ENCODE assay signal across 14 mouse cellular contexts in the genomic region with DNA sequence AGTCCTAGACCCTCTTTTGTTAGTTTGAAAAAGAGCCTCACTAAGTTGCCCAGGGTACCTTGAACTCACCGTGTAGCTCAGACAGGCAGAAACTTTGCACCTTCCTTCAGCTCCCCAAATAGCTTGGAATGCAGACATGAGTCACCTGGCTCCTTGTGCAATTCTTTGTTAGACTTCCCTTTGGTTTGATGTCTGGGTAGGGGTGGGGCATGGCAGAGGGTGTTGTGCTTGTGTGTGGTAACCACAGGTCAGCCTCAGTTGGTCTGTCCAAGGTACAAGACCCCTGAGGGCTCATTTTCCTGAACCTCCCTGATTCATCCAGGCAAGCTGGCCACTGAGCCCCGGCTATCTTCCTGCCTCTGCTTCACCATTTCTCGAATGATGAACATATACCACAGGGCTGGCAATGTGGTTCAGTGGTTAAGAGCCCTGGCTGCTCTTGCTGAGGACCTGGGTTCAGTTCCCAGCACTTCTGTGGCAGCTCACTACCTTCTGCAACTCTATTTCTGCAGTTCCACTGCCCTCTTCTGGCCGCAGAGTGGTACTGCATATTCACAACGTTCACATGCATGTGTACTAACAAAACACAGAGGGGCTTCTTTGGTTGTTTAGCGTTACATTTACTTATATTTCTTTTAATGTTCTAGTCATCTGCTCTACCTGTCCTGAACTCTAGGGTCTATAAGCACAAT. TPM values are rescaled to one million over a fixed set of nuclear protein-coding genes. Genes with fewer than 3 reads are reported as not detected.
DNase-seq lines count a peak whose midpoint lies in the region; ATAC-seq and TF ChIP-seq lines count a peak whose summit lies in the region.
"Had no signal": no experiment of that assay in that cellular context is flagged by ENCODE, and none has a peak within 500 bp of the region (broad histone marks: within the 10 kb centered on the region; RNA-seq: fewer than 3 reads in every experiment).

No protein-coding gene starts in this region.

- 0 out of 2 replicates have a peak, but pooled peaks cover 4% of the 10 kb centered on the region for H3K9me3 ChIP-seq in forebrain, postnatal 0 days (ENCODE audit: low read length)
- H3K9me3 ChIP-seq in forebrain, embryonic 16.5 days (ENCODE audit: control insufficient read depth, low read length): no peaks in the 10 kb centered on the region; the same call in 1 of the 2 replicates
- no peaks in the 10 kb centered on the region for H3K9me3 ChIP-seq in lung, postnatal 0 days (ENCODE audit: low read length)
- H3K9me3 ChIP-seq in stomach, postnatal 0 days (ENCODE audit: control insufficient read depth, low read length): no peaks in the 10 kb centered on the region
- H3K9me3 ChIP-seq: hindbrain, embryonic 15.5 days had no signal

- TF ChIP-seq POLR2A in lung, adult 2 months (IDR thresholded peaks at IDR 0.05; ENCODE audit: borderline replicate concordance, extremely low read depth, low read depth, low read length): no peak

- no peak overlapping the region for H3K4me2 ChIP-seq in forebrain, postnatal 0 days (ENCODE audit: low read depth)
- H3K4me2 ChIP-seq in forebrain, embryonic 16.5 days (ENCODE audit: low read length): no peak overlapping the region
- H3K4me2 ChIP-seq in lung, postnatal 0 days (replicated peaks; ENCODE audit: low read depth, low read length): no peak overlapping the region
- no peak overlapping the region for H3K4me2 ChIP-seq in stomach, postnatal 0 days (replicated peaks; ENCODE audit: low read depth)
- H3K4me2 ChIP-seq: hindbrain, embryonic 15.5 days; midbrain, embryonic 11.5 days; neural tube, embryonic 15.5 days had no signal

- peak; percentile 45 for TF ChIP-seq CTCF in forebrain, postnatal 0 days (IDR thresholded peaks at IDR 0.05; ENCODE audit: low read depth)
- peak; percentile 47 for TF ChIP-seq CTCF in lung, postnatal 0 days (IDR thresholded peaks at IDR 0.05)
- TF ChIP-seq CTCF in lung, adult 2 months (IDR thresholded peaks at IDR 0.05; ENCODE audit: insufficient read depth, low read length): no peak
- peak; percentile 60 for TF ChIP-seq CTCF in stomach, postnatal 0 days (IDR thresholded peaks at IDR 0.05; ENCODE audit: low read depth)

- H3K9ac ChIP-seq in forebrain, postnatal 0 days: no peak overlapping the region
- no peak overlapping the region for H3K9ac ChIP-seq in forebrain, embryonic 16.5 days (replicated peaks; ENCODE audit: low read depth, low read length)
- H3K9ac ChIP-seq in lung, postnatal 0 days (replicated peaks; ENCODE audit: low read depth): no peak overlapping the region
- H3K9ac ChIP-seq in stomach, postnatal 0 days (ENCODE audit: low read length): no peak overlapping the region
- H3K9ac ChIP-seq: hindbrain, embryonic 15.5 days; neural tube, embryonic 15.5 days had no signal

- TF ChIP-seq EP300 in lung, postnatal 0 days (IDR thresholded peaks at IDR 0.05): no peak
- TF ChIP-seq EP300 in stomach, postnatal 0 days (optimal IDR thresholded peaks at IDR 0.05): no peak

- H3K27ac ChIP-seq in forebrain, postnatal 0 days (ENCODE audit: low read depth, low read length): no peak overlapping the region
- no peak overlapping the region for H3K27ac ChIP-seq in forebrain, embryonic 16.5 days (ENCODE audit: low read length)
- no peak overlapping the region for H3K27ac ChIP-seq in lung, postnatal 0 days (ENCODE audit: low read length)
- H3K27ac ChIP-seq in stomach, postnatal 0 days (replicated peaks): no peak overlapping the region
- H3K27ac ChIP-seq: hindbrain, embryonic 15.5 days; neural tube, embryonic 15.5 days had no signal

- H3K4me3 ChIP-seq in forebrain, postnatal 0 days (ENCODE audit: low read depth, low read length): no peak overlapping the region
- no peak overlapping the region for H3K4me3 ChIP-seq in forebrain, embryonic 16.5 days (replicated peaks; ENCODE audit: low read length)
- no peak overlapping the region for H3K4me3 ChIP-seq in lung, postnatal 0 days (ENCODE audit: low read depth, low read length)
- no peak overlapping the region for H3K4me3 ChIP-seq in lung, adult 2 months (replicated peaks; ENCODE audit: extremely low read depth, low read depth, low read length)
- H3K4me3 ChIP-seq in stomach, postnatal 0 days (ENCODE audit: low read depth, low read length): no peak overlapping the region
- H3K4me3 ChIP-seq: hindbrain, embryonic 15.5 days; neural tube, embryonic 15.5 days had no signal

- no peaks in the 10 kb centered on the region for H3K36me3 ChIP-seq in forebrain, postnatal 0 days (ENCODE audit: insufficient read depth)
- H3K36me3 ChIP-seq in forebrain, embryonic 16.5 days (ENCODE audit: control insufficient read depth, insufficient read depth): no peaks in the 10 kb centered on the region
- no peaks in the 10 kb centered on the region for H3K36me3 ChIP-seq in lung, postnatal 0 days (ENCODE audit: insufficient read depth, low read length)
- no peaks in the 10 kb centered on the region for H3K36me3 ChIP-seq in stomach, postnatal 0 days (ENCODE audit: control insufficient read depth, insufficient read depth, low read length)
- H3K36me3 ChIP-seq: G1E; hindbrain, embryonic 15.5 days; neural tube, embryonic 15.5 days had no signal

- ATAC-seq in forebrain, postnatal 0 days: no peak
- ATAC-seq in forebrain, embryonic 16.5 days: no peak
- no peak for ATAC-seq in lung, postnatal 0 days
- no peak for ATAC-seq in stomach, postnatal 0 days (ENCODE audit: low FRiP score, low TSS enrichment)

- no peaks in the 10 kb centered on the region for H3K4me1 ChIP-seq in forebrain, postnatal 0 days (ENCODE audit: insufficient read depth)
- H3K4me1 ChIP-seq in forebrain, embryonic 16.5 days (replicated peaks; ENCODE audit: control insufficient read depth, insufficient read depth, low read length): no peaks in the 10 kb centered on the region
- no peaks in the 10 kb centered on the region for H3K4me1 ChIP-seq in lung, postnatal 0 days (ENCODE audit: insufficient read depth, low read depth, low read length)
- H3K4me1 ChIP-seq in lung, adult 2 months (ENCODE audit: control insufficient read depth, insufficient read depth, low read length): no peaks in the 10 kb centered on the region
- no peaks in the 10 kb centered on the region for H3K4me1 ChIP-seq in stomach, postnatal 0 days (replicated peaks; ENCODE audit: control insufficient read depth, insufficient read depth)
- H3K4me1 ChIP-seq: hindbrain, embryonic 15.5 days; neural tube, embryonic 15.5 days had no signal

- no peak for DNase-seq in forebrain, postnatal 0 days
- no peak for DNase-seq in lung, postnatal 0 days (ENCODE audit: low spot score)
- no peak for DNase-seq in lung, adult 2 months
- peak; percentile 54 for DNase-seq in ZHBTc4 (ENCODE audit: low read depth, low spot score)
- DNase-seq in stomach, postnatal 0 days (ENCODE audit: low spot score): no peak
- DNase-seq in kidney, postnatal 14 days: no peak
- DNase-seq in thymus, postnatal 10 days (ENCODE audit: low spot score in 2 of 2): no peak
- DNase-seq: lung, adult 18-20 months had no signal

- no peaks in the 10 kb centered on the region for H3K27me3 ChIP-seq in forebrain, postnatal 0 days (ENCODE audit: insufficient read depth, low read length)
- H3K27me3 ChIP-seq in forebrain, embryonic 16.5 days (replicated peaks; ENCODE audit: control insufficient read depth, insufficient read depth, low read length): no peaks in the 10 kb centered on the region
- no peaks in the 10 kb centered on the region for H3K27me3 ChIP-seq in lung, postnatal 0 days (replicated peaks; ENCODE audit: insufficient read depth, low read length)
- no peaks in the 10 kb centered on the region for H3K27me3 ChIP-seq in stomach, postnatal 0 days (ENCODE audit: control insufficient read depth, insufficient read depth, low read length)
- H3K27me3 ChIP-seq: hindbrain, embryonic 15.5 days; neural tube, embryonic 15.5 days had no signal

- WGBS in forebrain, postnatal 0 days: 78% methylated on average over 6 of the region's 6 CpGs
- WGBS in forebrain, embryonic 16.5 days: 76% methylated on average over 6 of the region's 6 CpGs
- WGBS in lung, postnatal 0 days: 75% methylated on average over 6 of the region's 6 CpGs
- 74% methylated on average over 6 of the region's 6 CpGs for WGBS in lung, adult 2 months
- WGBS in stomach, postnatal 0 days: 74% methylated on average over 6 of the region's 6 CpGs

RNA-seq across cellular contexts. Expression of a gene that starts 0.7 kb away (rescaled TPM):
- not detected in 2 replicates for total RNA-seq in forebrain, postnatal 0 days (2014; rRNA removed)
- polyA plus RNA-seq in forebrain, postnatal 0 days (2015; fragmentation: Nextera tagmentation; extraction: Ambion mirVana): not detected in 2 replicates
- not detected in 2 replicates for polyA plus RNA-seq in forebrain, embryonic 16.5 days (2015; fragmentation: Nextera tagmentation; extraction: Ambion mirVana)
- polyA plus RNA-seq in lung, postnatal 0 days (2015; fragmentation: Nextera tagmentation; extraction: Ambion mirVana): not detected in 2 replicates
- polyA plus RNA-seq in lung, adult 2 months (2012; rRNA removed): 0.19 and 0.27 TPM in 2 replicates
- polyA plus RNA-seq in stomach, postnatal 0 days (2015; fragmentation: Nextera tagmentation; extraction: Ambion mirVana): 0.06 TPM in 1 of 2 replicates, not detected in the other
- total RNA-seq: common myeloid progenitor, adult 5-6 weeks; G1E had no signal
- polyA plus RNA-seq: G1E; hindbrain, embryonic 15.5 days; midbrain, embryonic 11.5 days; neural tube, embryonic 15.5 days had no signal

RNA-seq across cellular contexts. Expression of a gene that starts 31.7 kb away (rescaled TPM):
- total RNA-seq in forebrain, postnatal 0 days (2014; rRNA removed): 41.9 and 55.6 TPM in 2 replicates
- polyA plus RNA-seq in forebrain, postnatal 0 days (2015; fragmentation: Nextera tagmentation; extraction: Ambion mirVana): 55.7 and 61.1 TPM in 2 replicates
- 33.4 and 50.4 TPM in 2 replicates for polyA plus RNA-seq in forebrain, embryonic 16.5 days (2015; fragmentation: Nextera tagmentation; extraction: Ambion mirVana)
- 34.7 and 37.3 TPM in 2 replicates for polyA plus RNA-seq in lung, postnatal 0 days (2015; fragmentation: Nextera tagmentation; extraction: Ambion mirVana)
- polyA plus RNA-seq in lung, adult 2 months (2012; rRNA removed): 45.1 and 46.0 TPM in 2 replicates
- polyA plus RNA-seq in stomach, postnatal 0 days (2015; fragmentation: Nextera tagmentation; extraction: Ambion mirVana): 20.8 and 23.1 TPM in 2 replicates

RNA-seq across cellular contexts. Expression of a gene that starts 31.8 kb away (rescaled TPM):
- total RNA-seq in forebrain, postnatal 0 days (2014; rRNA removed): 40.0 and 46.0 TPM in 2 replicates
- polyA plus RNA-seq in forebrain, postnatal 0 days (2015; fragmentation: Nextera tagmentation; extraction: Ambion mirVana): 56.0 and 57.8 TPM in 2 replicates
- 64.8 and 75.6 TPM in 2 replicates for polyA plus RNA-seq in forebrain, embryonic 16.5 days (2015; fragmentation: Nextera tagmentation; extraction: Ambion mirVana)
- 39.8 and 40.9 TPM in 2 replicates for polyA plus RNA-seq in lung, postnatal 0 days (2015; fragmentation: Nextera tagmentation; extraction: Ambion mirVana)
- 45.6 and 58.1 TPM in 2 replicates for polyA plus RNA-seq in lung, adult 2 months (2012; rRNA removed)
- polyA plus RNA-seq in stomach, postnatal 0 days (2015; fragmentation: Nextera tagmentation; extraction: Ambion mirVana): 29.6 and 32.2 TPM in 2 replicates

RNA-seq across cellular contexts. Expression of a gene that starts 45.0 kb away (rescaled TPM):
- 91.8 and 97.7 TPM in 2 replicates for total RNA-seq in forebrain, postnatal 0 days (2014; rRNA removed)
- polyA plus RNA-seq in forebrain, postnatal 0 days (2015; fragmentation: Nextera tagmentation; extraction: Ambion mirVana): 36.9 and 42.8 TPM in 2 replicates
- 65.6 and 67.5 TPM in 2 replicates for polyA plus RNA-seq in forebrain, embryonic 16.5 days (2015; fragmentation: Nextera tagmentation; extraction: Ambion mirVana)
- polyA plus RNA-seq in lung, postnatal 0 days (2015; fragmentation: Nextera tagmentation; extraction: Ambion mirVana): 30.6 and 32.1 TPM in 2 replicates
- 77.8 and 94.8 TPM in 2 replicates for polyA plus RNA-seq in lung, adult 2 months (2012; rRNA removed)
- 22.5 and 23.6 TPM in 2 replicates for polyA plus RNA-seq in stomach, postnatal 0 days (2015; fragmentation: Nextera tagmentation; extraction: Ambion mirVana)

RNA-seq across cellular contexts. Expression of a gene that starts 45.2 kb away (rescaled TPM):
- 32.0 and 56.2 TPM in 2 replicates for total RNA-seq in forebrain, postnatal 0 days (2014; rRNA removed)
- polyA plus RNA-seq in forebrain, postnatal 0 days (2015; fragmentation: Nextera tagmentation; extraction: Ambion mirVana): 49.6 and 54.6 TPM in 2 replicates
- polyA plus RNA-seq in forebrain, embryonic 16.5 days (2015; fragmentation: Nextera tagmentation; extraction: Ambion mirVana): 87.5 and 97.7 TPM in 2 replicates
- 45.0 and 49.0 TPM in 2 replicates for polyA plus RNA-seq in lung, postnatal 0 days (2015; fragmentation: Nextera tagmentation; extraction: Ambion mirVana)
- polyA plus RNA-seq in lung, adult 2 months (2012; rRNA removed): 22.4 and 23.2 TPM in 2 replicates
- polyA plus RNA-seq in stomach, postnatal 0 days (2015; fragmentation: Nextera tagmentation; extraction: Ambion mirVana): 50.0 and 53.8 TPM in 2 replicates
